ENCODE assay signal across 19 mouse cellular contexts in the genomic region with DNA sequence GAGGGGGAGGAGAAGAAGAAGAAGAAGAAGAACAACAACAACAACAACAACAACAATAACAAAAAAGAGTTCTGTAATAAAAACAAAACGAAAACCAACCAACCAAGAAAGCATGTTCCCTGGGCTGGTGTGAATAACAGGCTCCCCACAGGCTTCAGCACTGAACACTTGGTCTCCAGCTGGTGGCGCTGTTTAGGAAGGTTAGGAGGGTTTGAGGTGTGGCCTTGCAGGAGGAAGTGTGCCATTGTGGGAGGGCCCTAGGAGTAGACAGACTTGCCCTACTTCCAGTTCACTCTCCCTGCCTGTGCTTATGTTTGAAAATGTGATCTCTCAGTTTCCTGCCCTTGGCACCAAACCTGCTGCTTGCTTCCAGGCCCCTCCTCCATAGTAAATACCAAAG.
DNase-seq lines count a peak whose midpoint lies in the region; ATAC-seq and TF ChIP-seq lines count a peak whose summit lies in the region.
"Had no signal": no experiment of that assay in that cellular context is flagged by ENCODE, and none has a peak within 500 bp of the region (broad histone marks: within the 10 kb centered on the region; RNA-seq: fewer than 3 reads in every experiment).

No protein-coding gene starts in this region.

- H3K9ac ChIP-seq in kidney, embryonic 15.5 days = no peak overlapping the region
- H3K9ac ChIP-seq in ES-Bruce4 (ENCODE audit: low read depth, poor library complexity, severe bottlenecking) = no peak overlapping the region
- no peak overlapping the region for H3K9ac ChIP-seq in MEL (ENCODE audit: control insufficient read depth, low read depth, low read length, poor library complexity, severe bottlenecking)
- no peak overlapping the region for H3K9ac ChIP-seq in lung, postnatal 0 days (replicated peaks; ENCODE audit: low read depth)
- H3K9ac ChIP-seq: limb, embryonic 12.5 days; stomach, embryonic 15.5 days had no signal

- H3K9me3 ChIP-seq in kidney, embryonic 15.5 days (replicated peaks) = no peaks in the 10 kb centered on the region
- H3K9me3 ChIP-seq in ES-Bruce4 (replicated peaks; ENCODE audit: control insufficient read depth, insufficient read depth, low read length, poor library complexity, severe bottlenecking) (no peaks in the 10 kb centered on the region), MEL (replicated peaks; ENCODE audit: insufficient read depth, low read length) (no peaks in the 10 kb centered on the region)
- no peaks in the 10 kb centered on the region for H3K9me3 ChIP-seq in lung, postnatal 0 days (ENCODE audit: low read length)
- H3K9me3 ChIP-seq: heart, embryonic 10.5 days; limb, embryonic 12.5 days; midbrain, embryonic 10.5 days; stomach, embryonic 15.5 days had no signal

- 72% methylated on average over 2 of the region's 2 CpGs for WGBS in kidney, embryonic 15.5 days
- 56% methylated on average over 2 of the region's 2 CpGs for WGBS in lung, postnatal 0 days

- no peak for TF ChIP-seq POLR2A in ES-Bruce4 (IDR thresholded peaks at IDR 0.05; ENCODE audit: insufficient read depth, low read length)
- TF ChIP-seq POLR2A in MEL (IDR thresholded peaks at IDR 0.05; ENCODE audit: control insufficient read depth in 1 of 2, insufficient read depth in 1 of 2, low read depth in 1 of 2, low read length in 2 of 2, poor library complexity in 1 of 2) = no peak

- H3K4me1 ChIP-seq in kidney, embryonic 15.5 days = no peaks in the 10 kb centered on the region
- no peaks in the 10 kb centered on the region for H3K4me1 ChIP-seq in ES-Bruce4 (ENCODE audit: control insufficient read depth, insufficient read depth, low read length)
- no peaks in the 10 kb centered on the region for H3K4me1 ChIP-seq in MEL (ENCODE audit: control insufficient read depth in 1 of 2, insufficient read depth in 2 of 2, low read length in 2 of 2)
- no peaks in the 10 kb centered on the region for H3K4me1 ChIP-seq in lung, postnatal 0 days (ENCODE audit: insufficient read depth, low read depth, low read length)
- H3K4me1 ChIP-seq: heart, embryonic 10.5 days; limb, embryonic 12.5 days; midbrain, embryonic 10.5 days; stomach, embryonic 15.5 days had no signal

- H3K79me2 ChIP-seq in MEL (ENCODE audit: control insufficient read depth, insufficient read depth, low read length, poor library complexity) = no peaks in the 10 kb centered on the region

- peak; percentile 45 for TF ChIP-seq CTCF in ES-Bruce4 (IDR thresholded peaks at IDR 0.05; ENCODE audit: low read depth, low read length)
- no peak for TF ChIP-seq CTCF in MEL (IDR thresholded peaks at IDR 0.05 in 2 of 3, conservative IDR thresholded peaks at IDR 0.05 in 1 of 3; ENCODE audit: control insufficient read depth in 1 of 3, insufficient read depth in 1 of 3, low read depth in 2 of 3, low read length in 3 of 3, poor library complexity in 1 of 3, severe bottlenecking in 1 of 3)
- TF ChIP-seq CTCF in lung, postnatal 0 days (IDR thresholded peaks at IDR 0.05) = peak; percentile 41

- no peak for ATAC-seq in kidney, embryonic 15.5 days (replicated peaks; ENCODE audit: low FRiP score)
- 0 out of 2 replicates have a peak, but pooled peaks have one; percentile 16 for ATAC-seq in lung, postnatal 0 days

- H3K4me2 ChIP-seq in kidney, embryonic 15.5 days = no peak overlapping the region
- H3K4me2 ChIP-seq in lung, postnatal 0 days (replicated peaks; ENCODE audit: low read depth, low read length) = no peak overlapping the region
- H3K4me2 ChIP-seq: limb, embryonic 12.5 days; stomach, embryonic 15.5 days had no signal

- no peak overlapping the region for H3K4me3 ChIP-seq in kidney, embryonic 15.5 days (replicated peaks)
- H3K4me3 ChIP-seq in ES-Bruce4 (ENCODE audit: low read depth, low read length) (no peak overlapping the region), MEL (ENCODE audit: control insufficient read depth in 1 of 2, insufficient read depth in 1 of 2, low read depth in 2 of 2, low read length in 2 of 2) (no peak overlapping the region)
- no peak overlapping the region for H3K4me3 ChIP-seq in lung, postnatal 0 days (ENCODE audit: low read depth, low read length)
- H3K4me3 ChIP-seq: heart, embryonic 10.5 days; limb, embryonic 12.5 days; midbrain, embryonic 10.5 days; stomach, embryonic 15.5 days had no signal

- no peaks in the 10 kb centered on the region for H3K36me3 ChIP-seq in kidney, embryonic 15.5 days
- no peaks in the 10 kb centered on the region for H3K36me3 ChIP-seq in ES-Bruce4 (ENCODE audit: control insufficient read depth, insufficient read depth, low read length, poor library complexity, severe bottlenecking)
- H3K36me3 ChIP-seq in MEL (ENCODE audit: control insufficient read depth in 1 of 2, insufficient read depth in 2 of 2, low read length in 2 of 2) = no peaks in the 10 kb centered on the region
- H3K36me3 ChIP-seq in lung, postnatal 0 days (ENCODE audit: insufficient read depth, low read length) = no peaks in the 10 kb centered on the region
- H3K36me3 ChIP-seq: heart, embryonic 10.5 days; limb, embryonic 12.5 days; midbrain, embryonic 10.5 days; stomach, embryonic 15.5 days had no signal

- TF ChIP-seq RAD21 in MEL (IDR thresholded peaks at IDR 0.05; ENCODE audit: low read depth, low read length) = no peak

- H3K27ac ChIP-seq in kidney, embryonic 15.5 days = no peak overlapping the region
- no peak overlapping the region for H3K27ac ChIP-seq in ES-Bruce4 (ENCODE audit: insufficient read depth, low read length)
- no peak overlapping the region for H3K27ac ChIP-seq in MEL (ENCODE audit: control insufficient read depth, low read depth, low read length)
- H3K27ac ChIP-seq in lung, postnatal 0 days (ENCODE audit: low read length) = no peak overlapping the region
- H3K27ac ChIP-seq: heart, embryonic 10.5 days; limb, embryonic 12.5 days; midbrain, embryonic 10.5 days; stomach, embryonic 15.5 days had no signal

- peak; percentile 4 to 5 for DNase-seq in kidney, postnatal 4 days
- peak; percentile 3 for DNase-seq in MEL (ENCODE audit: low read depth, low spot score)
- DNase-seq in lung, postnatal 0 days (ENCODE audit: low spot score) = peak; percentile 45
- DNase-seq in urinary bladder, postnatal 4 days (ENCODE audit: low spot score in 2 of 2) = no peak
- DNase-seq in layer of hippocampus, adult 11-12 months (ENCODE audit: low spot score) = no peak
- DNase-seq in heart, postnatal 36 days = no peak
- DNase-seq: adrenal gland, adult 8-10 months; cerebellum, adult 8-10 months; gastrocnemius, postnatal 14 days; layer of hippocampus, postnatal 36 days; right cerebral cortex, adult 18-20 months; spleen, adult 18-20 months; thymus, postnatal 25 days had no signal

- intact Hi-C loops in heart, postnatal 36 days (cut with DNase I) = no loop called here

- TF ChIP-seq EP300 in ES-Bruce4 (IDR thresholded peaks at IDR 0.05; ENCODE audit: insufficient read depth, low read depth, low read length) (no peak), MEL (IDR thresholded peaks at IDR 0.05; ENCODE audit: low read depth in 1 of 2, low read length in 2 of 2) (no peak)
- TF ChIP-seq EP300 in lung, postnatal 0 days (IDR thresholded peaks at IDR 0.05) = no peak

- no peaks in the 10 kb centered on the region for H3K27me3 ChIP-seq in kidney, embryonic 15.5 days
- H3K27me3 ChIP-seq in ES-Bruce4 (ENCODE audit: control insufficient read depth, insufficient read depth, low read length, poor library complexity, severe bottlenecking) (no peaks in the 10 kb centered on the region), MEL (ENCODE audit: control insufficient read depth in 1 of 2, insufficient read depth in 2 of 2, low read length in 2 of 2) (no peaks in the 10 kb centered on the region)
- no peaks in the 10 kb centered on the region for H3K27me3 ChIP-seq in lung, postnatal 0 days (replicated peaks; ENCODE audit: insufficient read depth, low read length)
- H3K27me3 ChIP-seq: limb, embryonic 12.5 days; stomach, embryonic 15.5 days had no signal

TF ChIP-seq in MEL, 35 proteins besides CTCF, POLR2A, EP300 and RAD21:
- TF ChIP-seq TCF12 (IDR thresholded peaks at IDR 0.05; ENCODE audit: low read depth, low read length) (no peak), ELF1 (IDR thresholded peaks at IDR 0.05; ENCODE audit: low read depth, low read length) (no peak), KAT2A (conservative IDR thresholded peaks at IDR 0.05; ENCODE audit: low read depth, low read length) (no peak), MEF2A (IDR thresholded peaks at IDR 0.05; ENCODE audit: extremely low read depth, insufficient replicate concordance, low read depth, low read length, poor library complexity, severe bottlenecking) (no peak), TAL1 (IDR thresholded peaks at IDR 0.05; ENCODE audit: low read length) (no peak), HCFC1 (IDR thresholded peaks at IDR 0.05; ENCODE audit: low read depth, low read length) (no peak), RCOR1 (IDR thresholded peaks at IDR 0.05; ENCODE audit: low read depth, low read length) (no peak), SIN3A (IDR thresholded peaks at IDR 0.05; ENCODE audit: low read length) (no peak), USF2 (IDR thresholded peaks at IDR 0.05; ENCODE audit: borderline replicate concordance in 1 of 2, insufficient read depth in 1 of 2, low read depth in 1 of 2, low read length in 2 of 2) (no peak), NRF1 (IDR thresholded peaks at IDR 0.05; ENCODE audit: insufficient read depth, low read depth, low read length, poor library complexity, severe bottlenecking) (no peak), POLR2AphosphoS2 (IDR thresholded peaks at IDR 0.05; ENCODE audit: low read length) (no peak), CHD1 (IDR thresholded peaks at IDR 0.05; ENCODE audit: low read depth, low read length) (no peak), ETS1 (IDR thresholded peaks at IDR 0.05; ENCODE audit: low read depth, low read length) (no peak), GATA1 (IDR thresholded peaks at IDR 0.05; ENCODE audit: low read depth, low read length) (no peak), ZKSCAN1 (IDR thresholded peaks at IDR 0.05; ENCODE audit: low read depth, low read length) (no peak), MAX (IDR thresholded peaks at IDR 0.05; ENCODE audit: low read length) (no peak), TBP (IDR thresholded peaks at IDR 0.05; ENCODE audit: low read depth, low read length) (no peak), MAFK (IDR thresholded peaks at IDR 0.05; ENCODE audit: borderline replicate concordance, low read depth, low read length) (no peak)

Comparison
In these comparisons a context has a peak if more than half of its experiments do, and no peak if none do; other contexts are left out.
1. DNase-seq: peak in kidney, postnatal 4 days (2 of 2), MEL (single experiment) and lung, postnatal 0 days (single experiment); none in urinary bladder, postnatal 4 days (0 of 2), layer of hippocampus, adult 11-12 months (single experiment) and heart, postnatal 36 days (0 of 2).
2. CTCF ChIP-seq: peak in ES-Bruce4 (single experiment) and lung, postnatal 0 days (single experiment); none in MEL (0 of 3).